Mouse (Mus musculus) regulatory T cell (primary cell): Measurements from ENCODE around the gene Gins1.

Experiments used
- in situ Hi-C: fragments of 300-600 bp; cut with MboI, MseI; formaldehyde crosslinking; loops from one replicate; pipeline ENCODE4 v1.15.1; 2025; ENCODE audit warnings: high pct_unique_total_duplicates

Gins1 gene

GRCm38 (mm10) chr2:150904936-150905450 lies at the start of gene Gins1:
TSS of gene Gins1 (plus strand) at chr2:150905400.
- in situ Hi-C loops: loop anchor here (25.0 kb wide), 1 partner anchor 657 kb away; the partner anchor contains the start of gene Sdcbp2

- in situ Hi-C loops: no loop called here
Measured at GRCm38 (mm10) chr2:150858724-150859487, 46.3 kb upstream of the Gins1 start.

GRCm38 (mm10) chr2:150859709-150860470 lies 45.3 kb upstream of the Gins1 start:
- in situ Hi-C loops: no loop called here

DNA sequence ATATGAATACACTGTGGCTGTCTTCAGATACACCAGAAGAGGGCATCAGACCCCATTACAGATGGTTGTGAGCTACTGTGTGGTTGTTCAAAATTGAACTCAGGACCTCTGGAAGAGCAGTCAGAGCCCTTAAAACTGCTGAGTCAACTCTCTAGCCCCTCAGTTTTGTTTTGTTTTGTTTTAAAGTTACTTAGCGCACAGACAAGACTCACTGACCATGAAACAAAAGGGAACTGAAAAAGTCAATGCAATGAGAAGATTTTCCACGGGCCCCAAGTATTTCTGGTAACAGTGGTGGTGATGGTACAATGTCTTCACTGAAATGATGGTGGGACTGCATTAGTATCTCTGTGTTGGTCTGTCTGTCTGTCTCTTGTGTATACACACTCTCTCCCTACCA lies 44.1 kb upstream of the Gins1 start:
- in situ Hi-C loops: no loop called here

GRCm38 (mm10) chr2:150867021-150867420 lies 38.2 kb upstream of the Gins1 start:
- in situ Hi-C loops: no loop called here

GRCm38 (mm10) chr2:150869446-150869845 lies 35.8 kb upstream of the Gins1 start:
- in situ Hi-C loops: no loop called here

- in situ Hi-C loops: no loop called here
Measured at GRCm38 (mm10) chr2:150874508-150874907, 30.7 kb upstream of the Gins1 start.

DNA sequence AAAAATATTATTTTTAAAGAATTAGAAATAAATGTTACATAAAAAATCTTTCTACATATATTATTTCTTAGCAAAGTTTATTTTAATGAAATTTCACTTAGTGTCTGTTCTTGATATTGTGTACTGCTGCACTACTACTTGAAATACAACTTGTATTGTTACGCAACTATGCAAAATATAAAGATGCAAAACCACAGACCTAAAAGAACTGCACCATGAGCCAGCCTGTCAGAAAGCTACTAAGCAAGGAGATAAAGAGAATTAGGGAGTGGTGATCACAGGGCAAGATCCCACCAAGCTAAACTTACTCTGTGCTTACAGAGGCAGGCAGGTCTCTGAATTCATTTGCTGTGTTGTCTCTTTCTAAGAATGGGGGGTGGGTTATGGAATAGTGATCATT lies 30.0 kb upstream of the Gins1 start:
- in situ Hi-C loops: no loop called here

DNA sequence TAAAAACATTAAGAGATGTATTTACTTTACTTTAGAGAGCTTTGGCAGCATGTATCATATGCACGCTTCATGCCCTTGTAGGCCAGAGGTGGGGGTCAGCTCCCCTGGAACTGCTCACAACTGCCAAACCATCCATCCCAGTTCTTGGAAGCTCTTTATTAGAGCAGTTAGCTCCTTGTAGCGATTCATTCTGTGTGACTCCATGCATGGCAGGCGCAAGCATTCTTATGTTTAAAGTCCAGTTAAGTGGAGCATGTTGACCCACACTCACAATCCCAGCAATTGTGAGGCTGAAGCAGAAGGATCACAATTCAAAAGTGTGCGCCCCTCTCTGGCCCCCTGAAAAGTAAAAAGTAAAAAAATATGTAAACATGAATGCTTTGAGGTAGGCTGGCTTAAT lies 27.6 kb upstream of the Gins1 start:
- in situ Hi-C loops: no loop called here

GRCm38 (mm10) chr2:150884075-150884778 lies 21.0 kb upstream of the Gins1 start:
- in situ Hi-C loops: no loop called here

GRCm38 (mm10) chr2:150884779-150885110 lies 20.5 kb upstream of the Gins1 start:
- in situ Hi-C loops: no loop called here

- in situ Hi-C loops: no loop called here
Measured at GRCm38 (mm10) chr2:150885814-150886213, 19.4 kb upstream of the Gins1 start.

DNA sequence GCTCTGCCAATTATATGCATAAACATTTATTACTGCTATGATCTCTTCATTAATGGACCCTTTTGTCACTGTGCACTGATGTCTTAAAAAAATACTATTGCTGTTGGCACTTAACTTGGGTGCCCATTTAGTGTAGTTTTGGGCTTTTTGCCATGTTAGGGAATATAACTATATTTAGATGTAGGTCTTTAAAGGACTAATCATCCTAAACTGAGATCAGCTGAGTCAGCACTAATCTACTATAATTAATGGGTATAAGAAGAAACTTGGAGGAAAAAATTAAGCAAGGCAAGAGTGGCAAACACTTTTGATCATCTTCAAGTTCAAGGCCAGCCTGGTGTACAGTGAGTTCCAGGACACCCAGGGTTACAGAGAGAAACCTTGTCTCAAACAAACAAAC lies 18.9 kb upstream of the Gins1 start:
- in situ Hi-C loops: no loop called here

GRCm38 (mm10) chr2:150887370-150887769 lies 17.8 kb upstream of the Gins1 start:
- in situ Hi-C loops: no loop called here

DNA sequence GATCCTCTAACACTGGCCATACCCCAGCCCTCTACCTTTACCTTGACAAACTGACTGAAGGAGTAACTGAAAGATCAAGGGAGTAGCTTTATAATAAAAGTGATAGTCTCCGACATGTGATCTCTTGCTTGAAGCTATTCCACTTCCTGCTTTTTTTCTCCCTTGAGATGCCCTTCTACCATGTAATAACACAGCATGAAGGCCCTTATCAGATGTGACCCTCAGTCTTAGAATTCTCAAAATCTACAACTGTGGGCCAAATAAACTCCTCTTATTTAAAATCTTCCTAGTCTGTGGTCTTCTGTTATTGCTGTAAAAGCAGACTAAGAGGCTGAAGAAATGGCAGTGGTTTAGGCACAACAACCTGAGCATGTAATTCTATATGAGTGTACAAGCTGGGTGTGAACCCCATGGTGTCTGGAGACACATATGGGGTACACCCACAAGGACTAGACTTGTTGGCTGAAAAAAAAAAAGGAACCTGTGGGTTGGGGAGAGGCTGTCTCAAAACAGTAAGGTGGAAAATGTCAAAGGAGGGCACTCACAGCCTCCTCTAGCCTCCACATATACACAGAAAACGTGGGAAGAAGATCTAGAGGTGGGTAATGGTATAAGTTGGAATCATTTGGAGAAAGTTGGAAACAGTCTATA lies 10.5 kb upstream of the Gins1 start:
- in situ Hi-C loops: no loop called here

DNA sequence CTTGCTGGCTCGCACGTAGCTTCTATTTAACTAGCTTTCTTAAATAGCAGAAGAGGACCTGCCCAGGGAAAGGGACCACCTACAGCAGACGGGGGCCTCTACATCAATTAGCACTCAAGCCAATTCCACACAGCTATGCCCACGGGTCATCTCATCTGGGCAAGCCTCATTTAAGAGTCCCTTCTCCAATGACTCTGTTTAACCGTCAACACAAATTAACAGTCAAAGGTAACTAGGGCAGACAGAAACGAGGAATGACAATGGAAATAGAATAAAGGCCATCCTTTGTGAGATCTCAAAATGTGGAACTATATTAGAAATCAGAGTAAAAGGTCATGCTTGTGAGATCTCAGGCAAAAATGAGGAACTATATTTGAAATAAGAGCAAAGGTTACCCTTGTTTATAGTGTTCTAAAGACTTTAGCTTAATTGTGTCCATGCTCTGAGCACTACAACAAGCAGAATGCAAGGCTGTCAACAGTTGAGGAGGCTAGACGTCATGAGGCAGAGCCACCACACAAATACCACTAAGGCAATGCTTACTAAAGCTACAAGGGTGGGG lies 9.4 kb upstream of the Gins1 start:
- in situ Hi-C loops: no loop called here

DNA sequence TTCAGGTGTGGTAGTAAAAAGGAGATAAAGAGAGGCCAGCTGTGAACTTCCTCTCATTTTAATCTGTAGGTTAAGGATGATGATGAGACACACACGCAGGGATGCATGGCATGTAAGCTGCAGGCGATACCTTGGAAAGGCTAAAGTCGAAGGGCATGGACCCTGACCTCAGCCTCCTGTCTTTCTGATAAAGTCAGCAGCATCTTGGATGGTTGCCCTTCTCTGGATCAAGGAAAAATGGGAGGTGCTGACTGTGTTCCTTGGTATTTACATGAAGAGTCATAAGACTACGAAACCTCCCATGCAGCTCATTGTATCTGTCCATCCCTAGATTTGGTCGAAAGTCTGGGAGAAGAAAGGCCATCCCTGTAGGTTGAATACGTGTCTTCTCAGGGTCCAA lies 4.9 kb upstream of the Gins1 start:
- in situ Hi-C loops: loop anchor here (25.0 kb wide), 1 partner anchor 662 kb away; the partner anchor contains the start of gene Sdcbp2

- in situ Hi-C loops: loop anchor here (25.0 kb wide), 1 partner anchor 660 kb away; the partner anchor contains the start of gene Sdcbp2
Measured at GRCm38 (mm10) chr2:150902347-150902746, 2.9 kb upstream of the Gins1 start.

DNA sequence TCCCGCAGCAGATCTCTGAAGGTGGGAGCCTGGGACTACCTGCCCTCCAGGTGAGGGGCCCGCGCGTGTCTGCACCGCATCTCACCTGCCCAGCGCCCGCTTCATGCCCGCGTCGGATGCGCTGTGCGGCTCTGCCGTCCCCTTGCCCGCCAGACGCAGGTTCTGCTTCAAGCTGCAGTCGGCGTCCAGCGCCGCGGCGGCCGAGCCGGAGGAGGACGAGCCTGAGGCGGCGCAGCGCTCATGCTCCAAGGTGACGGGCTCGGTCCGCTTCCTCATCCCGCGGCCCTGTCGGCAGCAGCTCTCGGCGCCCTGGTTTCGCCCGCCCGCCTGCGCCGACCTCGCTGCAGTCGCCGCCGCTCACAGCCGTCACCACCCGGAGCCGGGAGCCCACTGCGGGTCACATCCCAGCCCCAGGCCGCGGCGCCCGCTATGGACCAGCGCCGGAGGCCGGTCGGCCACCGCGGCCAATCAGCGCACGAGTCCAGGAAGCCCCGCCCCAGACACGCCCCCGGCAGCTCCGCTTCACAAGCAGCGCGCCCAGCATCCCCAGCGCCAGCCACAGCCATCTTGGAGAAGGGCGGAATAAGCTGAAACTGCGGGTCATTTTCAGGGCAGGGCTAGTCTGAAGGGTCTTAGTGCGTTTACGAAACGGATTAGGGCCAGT lies 796 bp upstream of the Gins1 start, which contains the start of gene Abhd12:
TSS of gene Abhd12 (minus strand) at position 470 of the 664 bp plus-strand sequence.
- in situ Hi-C loops: loop anchor here (25.0 kb wide), 1 partner anchor 658 kb away; the partner anchor contains the start of gene Sdcbp2

DNA sequence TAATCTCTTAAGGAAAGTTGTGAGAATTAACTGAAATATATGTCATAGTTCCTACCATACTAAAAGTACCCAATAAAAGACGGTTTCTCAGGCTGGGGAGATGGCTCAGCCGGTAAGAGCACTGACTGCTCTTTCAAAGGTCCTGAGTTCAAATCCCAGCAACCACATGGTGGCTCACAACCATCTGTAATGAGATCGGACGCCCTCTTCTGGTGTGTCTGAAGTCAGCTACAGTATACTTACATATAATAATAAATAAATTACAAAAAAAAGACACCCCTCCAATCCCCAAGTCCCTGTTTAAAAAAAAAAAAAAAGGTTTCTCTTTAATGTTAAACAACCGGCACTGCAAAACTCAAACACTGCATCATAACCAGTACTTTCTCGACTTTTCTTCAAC lies 3.7 kb downstream of the Gins1 start:
- in situ Hi-C loops: loop anchor here (25.0 kb wide), 1 partner anchor 653 kb away; the partner anchor contains the start of gene Sdcbp2
